In genomic region chr17:89051031-89051563, GRCm38 (mm10) we compare ENCODE assay signal across 27 mouse cellular contexts.
A peak's percentile ranks its signal among the peaks of the same experiment; 100 is the strongest.
DNase-seq lines count a peak whose midpoint lies in the region; ATAC-seq and TF ChIP-seq lines count a peak whose summit lies in the region.
"Had no signal": no experiment of that assay in that cellular context is flagged by ENCODE, and none has a peak within 500 bp of the region (broad histone marks: within the 10 kb centered on the region; RNA-seq: fewer than 3 reads in every experiment).

No protein-coding gene starts in this region.

- H3K27ac ChIP-seq in lung, postnatal 0 days (ENCODE audit: low read length): no peak overlapping the region
- no peak overlapping the region for H3K27ac ChIP-seq in liver, postnatal 0 days (ENCODE audit: low read depth)
- H3K27ac ChIP-seq: forebrain, embryonic 10.5 days; forebrain, embryonic 13.5 days; heart, adult 2 months; heart, embryonic 10.5 days; heart, embryonic 13.5 days; hindbrain, embryonic 12.5 days; hindbrain, embryonic 15.5 days had no signal

- no peaks in the 10 kb centered on the region for H3K4me1 ChIP-seq in lung, postnatal 0 days (ENCODE audit: insufficient read depth, low read depth, low read length)
- H3K4me1 ChIP-seq in liver, postnatal 0 days (ENCODE audit: insufficient read depth): no peaks in the 10 kb centered on the region
- H3K4me1 ChIP-seq: forebrain, embryonic 10.5 days; forebrain, embryonic 13.5 days; heart, embryonic 10.5 days; hindbrain, embryonic 12.5 days; hindbrain, embryonic 15.5 days had no signal

- no peak overlapping the region for H3K4me3 ChIP-seq in lung, postnatal 0 days (ENCODE audit: low read depth, low read length)
- no peak overlapping the region for H3K4me3 ChIP-seq in liver, postnatal 0 days (ENCODE audit: low read depth, low read length)
- H3K4me3 ChIP-seq: forebrain, embryonic 10.5 days; forebrain, embryonic 13.5 days; heart, adult 2 months; heart, embryonic 10.5 days; heart, embryonic 13.5 days; hindbrain, embryonic 12.5 days; hindbrain, embryonic 15.5 days had no signal

- no peaks in the 10 kb centered on the region for H3K27me3 ChIP-seq in lung, postnatal 0 days (replicated peaks; ENCODE audit: insufficient read depth, low read length)
- no peaks in the 10 kb centered on the region for H3K27me3 ChIP-seq in liver, postnatal 0 days (ENCODE audit: insufficient read depth, low read length)
- H3K27me3 ChIP-seq: CH12.LX; forebrain, embryonic 13.5 days; heart, embryonic 13.5 days; hindbrain, embryonic 12.5 days; hindbrain, embryonic 15.5 days; Patski had no signal

- DNase-seq in cerebellum, adult 9-10 months: peak; percentile 2
- DNase-seq in cerebellum, postnatal 10 days: no peak
- DNase-seq in layer of hippocampus, adult 11-12 months (ENCODE audit: low spot score): peak; percentile 16
- DNase-seq in layer of hippocampus, adult 9-10 months (ENCODE audit: low spot score): no peak
- peak; percentile 78 for DNase-seq in 416B (ENCODE audit: low read depth)
- DNase-seq in lung, postnatal 0 days (ENCODE audit: low spot score): no peak
- no peak for DNase-seq in liver, postnatal 0 days
- DNase-seq: adrenal gland, postnatal 10 days; adrenal gland, postnatal 36 days; B cell, adult 2 months; cerebellum, adult 11 months; cerebellum, postnatal 36 days; gastrocnemius, postnatal 25 days; heart, adult 2 months; heart, postnatal 14 days; heart, postnatal 4 days had no signal

- 67% methylated on average over 3 of the region's 3 CpGs for WGBS in lung, postnatal 0 days
- WGBS in liver, postnatal 0 days (ENCODE audit: insufficient replicate concordance): 30% methylated on average over 3 of the region's 3 CpGs

- 0 out of 2 replicates have a peak, but pooled peaks have one; percentile 9 for ATAC-seq in granulocyte monocyte progenitor cell, adult 5-6 weeks (replicated peaks; ENCODE audit: poor library complexity, severe bottlenecking)
- no peak for ATAC-seq in lung, postnatal 0 days
- ATAC-seq in liver, postnatal 0 days: no peak
- ATAC-seq: forebrain, embryonic 13.5 days; forebrain, embryonic 16.5 days; Patski had no signal

- no peaks in the 10 kb centered on the region for H3K9me3 ChIP-seq in lung, postnatal 0 days (ENCODE audit: low read length)
- no peaks in the 10 kb centered on the region for H3K9me3 ChIP-seq in liver, postnatal 0 days (ENCODE audit: low read length)
- H3K9me3 ChIP-seq: forebrain, embryonic 10.5 days; forebrain, embryonic 13.5 days; G1E; heart, embryonic 10.5 days; heart, embryonic 13.5 days; hindbrain, embryonic 12.5 days; hindbrain, embryonic 15.5 days had no signal

- no peak overlapping the region for H3K4me2 ChIP-seq in lung, postnatal 0 days (replicated peaks; ENCODE audit: low read depth, low read length)
- H3K4me2 ChIP-seq in liver, postnatal 0 days (ENCODE audit: low read depth, low read length): no peak overlapping the region
- H3K4me2 ChIP-seq: forebrain, embryonic 13.5 days; heart, embryonic 13.5 days; hindbrain, embryonic 12.5 days; hindbrain, embryonic 15.5 days had no signal

- no peaks in the 10 kb centered on the region for H3K36me3 ChIP-seq in lung, postnatal 0 days (ENCODE audit: insufficient read depth, low read length)
- no peaks in the 10 kb centered on the region for H3K36me3 ChIP-seq in liver, postnatal 0 days (replicated peaks; ENCODE audit: insufficient read depth, low read length)
- H3K36me3 ChIP-seq: forebrain, embryonic 10.5 days; G1E; heart, embryonic 10.5 days; heart, embryonic 13.5 days; hindbrain, embryonic 12.5 days; hindbrain, embryonic 15.5 days had no signal

- TF ChIP-seq CTCF in lung, postnatal 0 days (IDR thresholded peaks at IDR 0.05): no peak
- no peak for TF ChIP-seq CTCF in liver, postnatal 0 days (IDR thresholded peaks at IDR 0.05; ENCODE audit: low read depth)

- TF ChIP-seq EP300 in lung, postnatal 0 days (IDR thresholded peaks at IDR 0.05): no peak
- TF ChIP-seq EP300 in liver, postnatal 0 days (IDR thresholded peaks at IDR 0.05; ENCODE audit: low read depth): no peak

- H3K9ac ChIP-seq in lung, postnatal 0 days (replicated peaks; ENCODE audit: low read depth): no peak overlapping the region
- no peak overlapping the region for H3K9ac ChIP-seq in liver, postnatal 0 days (replicated peaks)
- H3K9ac ChIP-seq: forebrain, embryonic 13.5 days; heart, embryonic 13.5 days; hindbrain, embryonic 12.5 days; hindbrain, embryonic 15.5 days had no signal

Comparison
In these comparisons a context has a peak if more than half of its experiments do, and no peak if none do; other contexts are left out.
1. DNase-seq: peak in cerebellum, adult 9-10 months (single experiment), layer of hippocampus, adult 11-12 months (single experiment) and 416B (single experiment); none in cerebellum, postnatal 10 days (0 of 2), layer of hippocampus, adult 9-10 months (single experiment), lung, postnatal 0 days (single experiment) and liver, postnatal 0 days (single experiment).